Mouse (Mus musculus) cortical plate, adult 2 months (tissue): ENCODE results near the gene Slc17a8.

Experiments used
- CTCF ChIP-seq: fragments of 200-500 bp; IDR thresholded peaks from 2 replicates; pipeline ENCODE4 v1.5.1; 2011; ENCODE audit warnings: mild to moderate bottlenecking, control low read depth, low read length; ENCODE audit not compliant: insufficient read depth; ENCODE audit errors: extremely low read depth
- POLR2A ChIP-seq: fragments of 200-500 bp; IDR thresholded peaks from 2 replicates; pipeline ENCODE4 v1.6.1; 2011; ENCODE audit warnings: mild to moderate bottlenecking, low read length, control low read depth; ENCODE audit not compliant: insufficient read depth; ENCODE audit errors: extremely low read depth

GRCm38 (mm10) chr10:89562113-89562512 is 58.9 kb downstream of the Slc17a8 start:
- TF ChIP-seq POLR2A = no peak
- TF ChIP-seq CTCF = no peak
